Mouse (Mus musculus) midbrain, embryonic 12.5 days (tissue): ENCODE data around the gene Antxr2. TPM values are rescaled to one million over a fixed set of nuclear protein-coding genes. Genes with fewer than 3 reads are reported as not detected.

Experiments
- ATAC-seq: fragments of 200-750 bp; cut with Nextera tagmentation; 2 replicates; pipeline ENCODE4 v1.8.0; 2017; ENCODE audit warnings: low read depth, moderate TSS enrichment, moderate library complexity; ENCODE audit not compliant: low FRiP score
- H3K27ac ChIP-seq: fragments of 300-500 bp; sonication (generic); replicated peaks from 2 replicates; pipeline ENCODE4 v1.5.1; 2016; ENCODE audit warnings: mild to moderate bottlenecking
- H3K27me3 ChIP-seq: fragments of 300-500 bp; sonication (generic); 2 replicates; pipeline ENCODE4 v1.6.1; 2016; ENCODE audit warnings: mild to moderate bottlenecking
- H3K36me3 ChIP-seq: fragments of 300-500 bp; sonication (generic); 2 replicates; pipeline ENCODE4 v1.6.1; 2016
- H3K4me1 ChIP-seq: fragments of 300-500 bp; sonication (generic); 2 replicates; pipeline ENCODE4 v1.6.1; 2016
- H3K4me2 ChIP-seq: fragments of 300-500 bp; sonication (generic); replicated peaks from 2 replicates; pipeline ENCODE4 v1.6.1; 2016; ENCODE audit warnings: mild to moderate bottlenecking, moderate library complexity
- H3K4me3 ChIP-seq: fragments of 300-500 bp; sonication (generic); 2 replicates; pipeline ENCODE4 v1.5.1; 2016; ENCODE audit warnings: mild to moderate bottlenecking
- H3K9ac ChIP-seq: fragments of 300-500 bp; sonication (generic); replicated peaks from 2 replicates; pipeline ENCODE4 v1.6.1; 2016; ENCODE audit warnings: mild to moderate bottlenecking, moderate library complexity
- H3K9me3 ChIP-seq: fragments of 300-500 bp; sonication (generic); 2 replicates; pipeline ENCODE4 v1.6.1; 2016; ENCODE audit warnings: mild to moderate bottlenecking
- WGBS: fragments of 180-500 bp; shearing (Covaris S2); methylation state at CpG from one replicate; pipeline ENCODE4 v1.1.7; 2016; 5-methylcytosine and 5-hydroxymethylcytosine counted together
- polyA plus RNA-seq: library from polyadenylated mRNA; unstranded; fragments of >200 nt; fragmentation: Nextera tagmentation; extraction: Ambion mirVana; gene quantifications from 2 replicates; pipeline ENCODE4 v1.2.1, GENCODE M21; 2016

Gene Antxr2
- polyA plus RNA-seq, 1 experiment from 2014 or later = 11.9 TPM

DNA sequence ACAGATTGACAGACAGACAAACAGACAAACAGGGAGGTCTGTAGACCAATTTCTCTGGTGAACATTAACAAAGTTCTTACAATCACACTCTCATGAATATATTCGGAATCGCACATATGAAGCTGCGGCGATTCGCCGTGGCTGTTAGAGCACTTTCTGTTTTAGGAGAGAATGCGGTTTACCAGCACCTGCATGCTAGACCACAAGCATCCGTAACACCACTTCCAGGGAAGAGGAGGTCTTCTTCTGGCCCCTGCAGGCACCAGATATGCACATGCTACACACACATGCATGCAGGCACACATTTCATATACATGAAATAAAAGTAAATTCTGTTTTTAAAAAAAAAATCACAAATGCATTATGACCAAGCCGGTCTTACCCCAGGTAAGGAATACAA lies 47.5 kb downstream of the Antxr2 start:
- Histone ChIP-seq H3K4me1 (peaks cover 6% of the 10 kb centered on the region; the same call in 1 of the 2 replicates), H3K27ac (no peak overlapping the region), H3K27me3 (no peaks in the 10 kb centered on the region), H3K9me3 (no peaks in the 10 kb centered on the region), H3K9ac (no peak overlapping the region), H3K4me3 (no peak overlapping the region), H3K36me3 (peaks cover 4% of the 10 kb centered on the region; the same call in 1 of the 2 replicates), H3K4me2 (no peak overlapping the region)
- WGBS = 97% methylated on average over 9 of the region's 9 CpGs
- ATAC-seq = no peak

DNA sequence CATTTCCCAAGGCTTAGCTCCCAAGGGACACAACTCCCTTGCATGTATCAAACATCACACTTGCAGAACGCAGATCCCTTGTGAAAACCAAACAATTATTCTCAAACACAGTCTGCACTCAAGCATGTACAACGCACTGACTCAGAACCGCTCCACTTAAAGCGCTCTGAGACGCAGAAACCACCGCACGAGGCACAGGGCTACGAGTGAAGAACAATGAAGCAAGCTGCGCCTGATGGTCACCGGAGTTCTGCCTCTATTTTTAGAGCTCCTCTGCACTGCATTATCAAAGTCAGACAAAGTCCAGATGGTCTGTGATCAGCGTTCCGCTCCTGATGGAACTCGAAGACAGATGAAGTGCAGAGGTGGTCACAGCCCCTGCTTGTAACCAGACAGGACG lies 50.4 kb downstream of the Antxr2 start:
- H3K9ac ChIP-seq = no peak overlapping the region
- peaks cover 6% of the 10 kb centered on the region; the same call in 1 of the 2 replicates for H3K4me1 ChIP-seq
- H3K9me3 ChIP-seq = no peaks in the 10 kb centered on the region
- WGBS = 53% methylated on average over 14 of the region's 14 CpGs
- H3K4me2 ChIP-seq = peak overlapping the region; percentile 39
- no peak overlapping the region for H3K4me3 ChIP-seq
- no peaks in the 10 kb centered on the region for H3K27me3 ChIP-seq
- no peak overlapping the region for H3K27ac ChIP-seq
- peak; percentile 71; the same call in 1 of the 2 replicates for ATAC-seq
- no peaks in the 10 kb centered on the region for H3K36me3 ChIP-seq

DNA sequence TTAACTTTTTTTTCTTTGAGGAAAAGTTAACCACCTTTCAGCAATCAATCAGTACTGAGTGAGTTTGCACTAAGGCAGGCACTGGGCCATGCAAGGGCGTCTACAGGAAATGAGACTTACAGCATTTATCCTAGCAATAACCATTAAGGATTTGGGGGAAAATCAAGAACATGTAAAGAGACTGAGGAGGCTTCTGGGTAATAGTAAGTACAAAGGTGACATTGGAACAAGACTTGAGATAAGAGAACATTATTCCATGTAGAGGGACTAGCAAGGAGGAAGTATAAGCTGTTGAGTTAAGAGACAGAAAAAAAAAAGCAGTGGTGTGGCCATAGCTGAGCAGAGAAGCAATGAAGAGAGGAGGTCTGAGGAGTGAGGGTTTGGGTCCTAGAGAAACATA lies 57.5 kb downstream of the Antxr2 start:
- no peak for ATAC-seq
- no peak overlapping the region for H3K9ac ChIP-seq
- no peaks in the 10 kb centered on the region for H3K9me3 ChIP-seq
- WGBS = 89% methylated on average over 1 of the region's 1 CpGs
- H3K27ac ChIP-seq = no peak overlapping the region
- no peak overlapping the region for H3K4me2 ChIP-seq
- no peaks in the 10 kb centered on the region for H3K36me3 ChIP-seq
- no peak overlapping the region for H3K4me3 ChIP-seq
- H3K4me1 ChIP-seq = 0 out of 2 replicates have a peak, but pooled peaks cover 4% of the 10 kb centered on the region
- H3K27me3 ChIP-seq = no peaks in the 10 kb centered on the region

DNA sequence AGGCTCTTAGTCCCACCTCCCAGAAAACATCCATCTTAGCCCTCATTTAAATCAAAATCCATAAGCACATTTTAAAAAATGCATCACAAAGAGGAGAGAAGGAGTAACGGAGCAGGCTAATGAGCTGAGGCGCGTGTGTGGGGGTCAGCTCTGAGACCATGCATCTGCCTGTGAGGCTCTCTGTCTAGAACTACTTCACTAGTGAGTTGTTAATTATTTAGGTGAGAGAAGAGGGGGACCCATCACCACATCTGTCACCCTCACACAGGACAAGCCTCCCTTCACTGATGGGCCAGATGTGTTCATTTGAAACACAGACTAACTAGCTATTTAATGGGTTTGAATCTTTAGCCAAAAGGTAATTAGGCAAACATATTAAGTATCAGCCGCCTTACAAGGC lies 58.8 kb downstream of the Antxr2 start:
- H3K27me3 ChIP-seq = no peaks in the 10 kb centered on the region
- no peak overlapping the region for H3K4me2 ChIP-seq
- H3K4me3 ChIP-seq = no peak overlapping the region
- no peak overlapping the region for H3K9ac ChIP-seq
- no peak for ATAC-seq
- no peak overlapping the region for H3K27ac ChIP-seq
- 73% methylated on average over 4 of the region's 4 CpGs for WGBS
- no peaks in the 10 kb centered on the region for H3K9me3 ChIP-seq
- H3K4me1 ChIP-seq = 0 out of 2 replicates have a peak, but pooled peaks cover 4% of the 10 kb centered on the region
- no peaks in the 10 kb centered on the region for H3K36me3 ChIP-seq

DNA sequence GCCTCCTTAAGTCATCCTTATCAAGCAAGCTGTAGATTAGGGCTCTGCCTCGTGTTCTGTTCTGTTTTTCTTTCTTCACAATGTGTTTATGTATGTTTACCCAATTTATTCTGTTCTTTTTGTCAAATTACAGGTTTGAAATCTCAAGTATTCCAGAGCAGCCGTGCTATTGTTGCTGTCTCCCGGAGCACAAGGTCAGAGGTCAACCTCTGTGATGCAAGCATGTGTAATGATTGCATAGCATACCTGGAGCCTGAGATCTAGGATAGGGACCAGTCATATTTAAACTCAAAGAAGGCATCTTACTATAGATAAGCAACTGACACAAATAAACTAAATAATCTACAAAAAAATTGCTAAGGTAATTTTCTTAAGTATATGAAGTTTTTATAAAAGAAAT lies 59.6 kb downstream of the Antxr2 start:
- H3K4me3 ChIP-seq = no peak overlapping the region
- no peak overlapping the region for H3K9ac ChIP-seq
- H3K27me3 ChIP-seq = no peaks in the 10 kb centered on the region
- no peak overlapping the region for H3K27ac ChIP-seq
- H3K36me3 ChIP-seq = no peaks in the 10 kb centered on the region
- no peak overlapping the region for H3K4me2 ChIP-seq
- WGBS = 53% methylated on average over 3 of the region's 3 CpGs
- no peak for ATAC-seq
- H3K4me1 ChIP-seq = 0 out of 2 replicates have a peak, but pooled peaks cover 4% of the 10 kb centered on the region
- no peaks in the 10 kb centered on the region for H3K9me3 ChIP-seq

DNA sequence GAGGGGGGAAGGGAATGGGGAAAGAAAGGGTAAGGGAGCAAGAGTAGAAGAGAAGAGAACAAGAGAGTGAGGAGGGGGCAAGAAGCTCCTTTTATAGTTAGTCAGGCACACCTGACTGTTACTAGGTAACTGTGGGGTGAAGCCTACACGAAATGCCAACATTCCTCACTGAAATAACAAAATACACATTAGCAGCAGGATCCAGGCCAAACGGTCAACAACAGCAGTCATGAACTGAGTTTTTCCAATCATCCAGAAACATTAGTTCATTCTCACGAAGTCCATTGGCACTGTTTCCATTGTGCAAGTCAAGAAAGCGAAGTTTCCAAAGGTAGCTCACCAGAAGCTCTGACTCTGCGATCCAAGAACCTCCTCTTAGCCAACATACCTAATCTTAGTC lies 63.8 kb downstream of the Antxr2 start:
- H3K4me3 ChIP-seq = no peak overlapping the region
- H3K9me3 ChIP-seq = no peaks in the 10 kb centered on the region
- 82% methylated on average over 5 of the region's 5 CpGs for WGBS
- H3K4me1 ChIP-seq = 0 out of 2 replicates have a peak, but pooled peaks cover 2% of the 10 kb centered on the region
- no peak overlapping the region for H3K4me2 ChIP-seq
- no peak overlapping the region for H3K9ac ChIP-seq
- no peak overlapping the region for H3K27ac ChIP-seq
- H3K27me3 ChIP-seq = no peaks in the 10 kb centered on the region
- H3K36me3 ChIP-seq = no peaks in the 10 kb centered on the region; the same call in 1 of the 2 replicates
- no peak for ATAC-seq

DNA sequence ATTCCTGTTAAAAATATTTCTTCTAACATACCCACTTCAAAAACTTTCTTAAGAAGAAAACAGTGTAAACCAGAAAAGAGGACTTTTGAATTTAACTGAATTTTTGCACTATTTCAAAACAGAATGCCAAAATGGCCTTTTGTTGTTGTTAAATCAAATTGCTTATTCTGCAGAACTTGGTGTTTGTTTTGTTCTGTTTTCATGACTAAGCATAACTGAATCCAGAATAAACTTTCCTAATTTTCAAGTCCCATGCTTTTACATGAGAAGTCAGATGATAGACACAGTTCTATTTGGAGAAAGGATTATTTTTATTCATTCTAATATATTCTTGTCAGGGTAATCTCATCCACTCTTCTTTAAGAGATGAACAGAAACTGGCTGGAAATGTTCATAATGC lies 64.7 kb downstream of the Antxr2 start:
- Histone ChIP-seq H3K4me3 (no peak overlapping the region), H3K4me1 (no peaks in the 10 kb centered on the region), H3K27me3 (no peaks in the 10 kb centered on the region), H3K9ac (no peak overlapping the region), H3K36me3 (peaks cover 4% of the 10 kb centered on the region; the same call in 1 of the 2 replicates), H3K4me2 (no peak overlapping the region), H3K9me3 (no peaks in the 10 kb centered on the region), H3K27ac (no peak overlapping the region)
- ATAC-seq = no peak

DNA sequence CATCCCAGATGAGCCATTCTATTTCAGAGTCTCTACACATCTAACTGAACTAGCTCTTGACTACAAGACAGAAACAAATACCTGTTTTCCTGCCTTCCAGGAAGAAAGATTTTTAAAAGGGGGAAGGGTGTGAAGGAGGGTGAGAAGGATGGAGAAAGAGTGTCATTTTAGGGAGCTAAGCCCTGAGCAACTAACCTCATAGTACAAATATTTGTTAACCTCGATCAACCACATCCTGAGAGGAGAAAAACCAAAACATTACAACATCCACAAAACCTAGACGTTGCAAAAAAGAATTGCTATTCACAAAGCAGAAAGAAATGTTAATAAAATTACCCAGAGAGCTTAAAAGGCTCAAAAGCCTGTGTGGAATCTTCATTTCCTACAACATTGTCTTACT lies 66.4 kb downstream of the Antxr2 start:
- no peak overlapping the region for H3K27ac ChIP-seq
- no peak for ATAC-seq
- no peaks in the 10 kb centered on the region for H3K27me3 ChIP-seq
- no peak overlapping the region for H3K4me2 ChIP-seq
- H3K36me3 ChIP-seq = peaks cover 8% of the 10 kb centered on the region
- whole genome bisulfite sequencing = 82% methylated on average over 2 of the region's 2 CpGs
- no peak overlapping the region for H3K4me3 ChIP-seq
- H3K9ac ChIP-seq = no peak overlapping the region
- no peaks in the 10 kb centered on the region for H3K9me3 ChIP-seq
- no peaks in the 10 kb centered on the region for H3K4me1 ChIP-seq

DNA sequence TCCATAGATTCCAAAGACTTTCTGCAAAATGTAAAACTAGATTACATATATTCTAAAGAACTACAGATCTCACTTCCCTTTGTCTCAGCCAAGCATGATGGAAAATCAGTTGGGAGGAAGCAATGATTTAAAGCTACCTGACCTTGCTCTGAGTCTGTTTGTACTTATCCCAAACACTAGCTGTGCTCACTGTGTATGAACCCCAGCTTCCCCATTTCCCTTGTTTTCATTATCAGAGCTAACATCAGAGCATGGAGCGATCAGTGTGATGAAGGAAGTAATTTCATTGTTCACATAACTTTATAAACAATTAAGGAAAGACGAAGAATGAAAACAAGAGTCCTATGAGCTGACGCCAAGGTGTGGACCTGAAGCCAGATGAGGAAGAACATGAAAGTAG lies 68.3 kb downstream of the Antxr2 start:
- H3K36me3 ChIP-seq = peaks cover 8% of the 10 kb centered on the region
- H3K4me3 ChIP-seq = no peak overlapping the region
- H3K4me2 ChIP-seq = no peak overlapping the region
- 96% methylated on average over 3 of the region's 3 CpGs for WGBS
- no peaks in the 10 kb centered on the region for H3K9me3 ChIP-seq
- no peak overlapping the region for H3K9ac ChIP-seq
- no peak for ATAC-seq
- H3K4me1 ChIP-seq = no peaks in the 10 kb centered on the region
- H3K27me3 ChIP-seq = no peaks in the 10 kb centered on the region
- H3K27ac ChIP-seq = no peak overlapping the region

DNA sequence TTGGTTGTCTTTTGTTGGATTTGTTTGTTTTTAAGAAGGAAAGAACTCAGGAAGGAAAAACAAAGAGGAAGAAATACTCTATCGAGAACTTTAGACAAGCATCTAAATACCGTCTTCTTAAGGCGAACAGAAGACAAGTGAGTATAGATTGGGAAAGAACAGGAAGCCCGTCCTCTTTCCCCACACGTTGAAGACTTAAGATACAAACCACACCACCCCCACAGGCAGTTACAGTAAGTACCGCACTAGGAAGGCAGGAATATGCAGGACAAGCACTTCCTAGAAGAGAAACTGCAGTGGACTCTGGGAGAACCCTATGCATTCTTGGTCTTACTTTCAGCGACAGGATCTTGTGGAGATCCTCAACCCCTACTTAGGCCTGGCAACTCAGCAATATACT lies 69.1 kb downstream of the Antxr2 start:
- Histone ChIP-seq H3K4me1 (no peaks in the 10 kb centered on the region), H3K4me3 (no peak overlapping the region), H3K9ac (no peak overlapping the region), H3K27ac (no peak overlapping the region), H3K36me3 (peaks cover 8% of the 10 kb centered on the region), H3K27me3 (no peaks in the 10 kb centered on the region), H3K9me3 (no peaks in the 10 kb centered on the region), H3K4me2 (no peak overlapping the region)
- 89% methylated on average over 7 of the region's 7 CpGs for WGBS
- no peak for ATAC-seq

DNA sequence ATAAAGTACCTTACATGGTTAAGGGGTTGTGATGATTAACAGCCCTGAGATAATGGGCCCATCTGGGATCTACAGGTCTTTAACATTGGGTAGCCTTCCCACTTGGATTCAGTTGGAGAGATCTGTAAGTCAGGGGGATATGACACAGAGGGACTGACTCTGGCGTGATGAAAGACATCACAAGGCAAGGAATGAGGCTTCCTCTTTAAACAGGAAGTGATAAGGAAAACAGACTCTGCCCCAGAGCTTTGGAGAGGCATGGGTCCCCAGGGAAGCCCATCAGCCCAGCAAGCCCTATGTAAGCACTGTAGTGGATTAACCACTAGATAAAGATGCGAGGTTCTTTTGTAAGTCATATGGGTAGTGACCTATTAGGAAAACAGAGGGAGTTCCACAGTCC lies 71.2 kb downstream of the Antxr2 start:
- ATAC-seq = no peak
- WGBS = 68% methylated on average over 2 of the region's 2 CpGs
- Histone ChIP-seq H3K36me3 (peaks cover 8% of the 10 kb centered on the region), H3K9me3 (no peaks in the 10 kb centered on the region), H3K4me2 (no peak overlapping the region), H3K4me3 (no peak overlapping the region), H3K27ac (no peak overlapping the region), H3K9ac (no peak overlapping the region), H3K4me1 (no peaks in the 10 kb centered on the region), H3K27me3 (no peaks in the 10 kb centered on the region)

DNA sequence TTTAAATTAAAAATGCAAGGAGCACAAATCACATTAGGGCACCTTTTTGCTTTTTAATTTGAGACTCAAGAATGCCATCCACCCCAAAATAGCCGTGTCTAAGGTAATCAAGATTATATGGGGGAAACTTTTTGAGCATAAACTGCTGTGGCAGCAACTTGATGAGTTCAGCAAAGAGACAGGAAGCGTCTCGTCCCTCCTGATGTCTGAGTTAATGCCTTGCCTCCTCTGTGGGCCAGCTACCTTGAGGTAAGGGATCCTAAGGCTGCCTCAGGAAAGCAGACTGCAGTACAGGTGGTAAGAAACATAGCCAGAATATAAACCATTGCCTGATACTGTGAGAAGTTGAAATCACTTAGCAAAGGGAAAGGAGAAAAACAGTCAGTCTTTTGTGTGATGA lies 71.8 kb downstream of the Antxr2 start:
- no peak overlapping the region for H3K4me2 ChIP-seq
- no peak overlapping the region for H3K27ac ChIP-seq
- no peak for ATAC-seq
- no peak overlapping the region for H3K9ac ChIP-seq
- H3K4me3 ChIP-seq = no peak overlapping the region
- H3K36me3 ChIP-seq = peaks cover 8% of the 10 kb centered on the region
- 82% methylated on average over 3 of the region's 3 CpGs for WGBS
- H3K9me3 ChIP-seq = no peaks in the 10 kb centered on the region
- no peaks in the 10 kb centered on the region for H3K27me3 ChIP-seq
- no peaks in the 10 kb centered on the region for H3K4me1 ChIP-seq

DNA sequence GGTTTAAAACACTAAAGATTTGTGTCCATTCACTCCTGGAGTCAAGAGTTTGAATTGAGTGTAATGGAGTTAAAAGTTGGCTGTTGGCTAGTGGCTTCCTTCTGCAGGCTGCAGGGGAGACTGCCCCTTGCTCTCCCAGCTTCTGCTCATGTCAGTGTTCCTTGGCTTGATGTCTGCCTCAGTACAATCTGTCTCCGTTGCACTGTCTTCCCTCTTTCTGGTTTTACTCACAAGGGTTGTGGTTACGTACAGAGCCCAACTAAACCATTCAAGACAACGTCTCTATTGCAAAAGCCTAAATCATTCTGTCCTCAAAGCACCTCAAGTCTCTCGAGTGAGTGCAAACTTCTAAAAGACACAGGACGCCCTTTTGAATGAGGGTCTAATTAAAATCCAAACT lies 73.3 kb downstream of the Antxr2 start:
- no peaks in the 10 kb centered on the region for H3K9me3 ChIP-seq
- H3K27me3 ChIP-seq = no peaks in the 10 kb centered on the region
- H3K4me3 ChIP-seq = no peak overlapping the region
- no peak for ATAC-seq
- H3K4me2 ChIP-seq = no peak overlapping the region
- no peaks in the 10 kb centered on the region for H3K4me1 ChIP-seq
- H3K36me3 ChIP-seq = peaks cover 8% of the 10 kb centered on the region
- no peak overlapping the region for H3K9ac ChIP-seq
- no peak overlapping the region for H3K27ac ChIP-seq
- 79% methylated on average over 5 of the region's 5 CpGs for WGBS
